Mouse (Mus musculus) ovary, postnatal 36 days (tissue): ENCODE data around the gene Tmem189.

Experiments
- DNase-seq: peaks from one replicate; pipeline ENCODE4 v3.0.0; 2022; ENCODE audit warnings: low spot score, mixed read lengths

Tmem189 gene

GRCm38 (mm10) chr2:167701472-167701871 lies 11.8 kb upstream of the Tmem189 start:
- DNase-seq = no peak

GRCm38 (mm10) chr2:167700018-167700417 lies 10.4 kb upstream of the Tmem189 start:
- DNase-seq = no peak

DNA sequence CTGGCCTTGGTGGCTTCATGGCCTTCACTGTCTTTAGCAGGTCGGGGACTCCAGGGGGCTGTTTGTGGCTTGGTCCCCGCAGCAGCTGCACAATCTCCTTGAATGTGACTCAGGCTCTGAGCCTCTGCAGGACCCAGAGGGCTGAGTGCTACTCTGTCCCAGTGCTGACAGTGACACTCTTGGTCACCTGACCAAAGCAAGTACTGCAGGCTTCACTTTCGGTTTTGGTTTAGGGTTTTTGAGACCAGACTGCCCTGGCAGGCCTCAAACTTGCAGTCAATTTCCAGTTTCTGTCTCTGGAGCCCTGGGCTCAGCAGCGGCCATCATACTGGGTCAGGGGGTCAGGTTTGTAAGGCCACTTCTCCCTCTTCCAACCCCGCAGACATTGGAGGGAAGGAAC lies 8.3 kb upstream of the Tmem189 start:
- DNase-seq = no peak

GRCm38 (mm10) chr2:167696143-167696542 lies 6.5 kb upstream of the Tmem189 start:
- DNase-seq = no peak

DNA sequence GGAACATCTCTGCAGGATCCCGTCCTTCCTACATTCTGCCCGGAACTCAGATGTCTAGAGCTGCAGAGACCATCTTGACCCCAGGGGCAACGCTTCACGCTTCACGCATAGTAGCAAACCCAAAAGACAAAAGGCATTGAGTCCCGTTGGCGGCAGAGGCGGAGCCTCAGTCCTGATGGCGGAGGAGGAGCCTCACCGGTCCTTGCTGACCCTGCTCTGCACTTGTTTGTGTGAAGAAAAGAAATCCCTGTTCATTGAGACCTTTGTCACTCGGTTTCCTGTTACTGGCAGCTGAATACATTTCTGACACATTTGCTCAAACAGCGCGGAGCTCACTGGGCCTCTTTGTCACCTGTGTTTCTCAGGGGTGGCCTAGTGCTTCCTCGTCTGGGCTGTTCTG lies 5.9 kb upstream of the Tmem189 start:
- DNase-seq = no peak

GRCm38 (mm10) chr2:167694963-167695362 lies 5.3 kb upstream of the Tmem189 start:
- DNase-seq = no peak

DNA sequence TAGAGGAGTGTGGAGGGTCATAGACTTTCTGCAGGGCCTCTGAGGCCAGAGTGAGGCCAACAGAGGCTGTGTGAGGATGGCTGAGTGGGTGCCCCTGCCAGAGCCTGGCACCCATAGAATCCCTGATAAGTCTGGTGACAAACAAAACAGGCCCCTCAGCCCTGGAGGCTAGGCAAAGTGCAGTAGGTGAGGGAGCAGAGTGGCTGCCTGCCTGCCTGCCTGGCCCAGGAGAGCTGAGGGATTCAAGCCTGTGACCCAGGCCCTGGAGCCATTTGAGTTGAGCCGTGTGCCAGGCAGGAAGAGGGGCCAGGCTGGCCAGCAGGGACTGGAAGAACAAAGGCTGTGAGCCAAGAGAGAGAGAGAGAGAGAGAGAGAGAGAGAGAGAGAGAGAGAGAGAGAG lies 4.6 kb upstream of the Tmem189 start:
- no peak for DNase-seq

- DNase-seq = no peak
Measured at GRCm38 (mm10) chr2:167693540-167693939, 3.9 kb upstream of the Tmem189 start.

GRCm38 (mm10) chr2:167692831-167693230 lies 3.2 kb upstream of the Tmem189 start:
- DNase-seq = no peak

GRCm38 (mm10) chr2:167691871-167692661 lies 2.4 kb upstream of the Tmem189 start:
- DNase-seq = no peak

- DNase-seq = no peak
Measured at GRCm38 (mm10) chr2:167691410-167691809, 1.8 kb upstream of the Tmem189 start.

DNA sequence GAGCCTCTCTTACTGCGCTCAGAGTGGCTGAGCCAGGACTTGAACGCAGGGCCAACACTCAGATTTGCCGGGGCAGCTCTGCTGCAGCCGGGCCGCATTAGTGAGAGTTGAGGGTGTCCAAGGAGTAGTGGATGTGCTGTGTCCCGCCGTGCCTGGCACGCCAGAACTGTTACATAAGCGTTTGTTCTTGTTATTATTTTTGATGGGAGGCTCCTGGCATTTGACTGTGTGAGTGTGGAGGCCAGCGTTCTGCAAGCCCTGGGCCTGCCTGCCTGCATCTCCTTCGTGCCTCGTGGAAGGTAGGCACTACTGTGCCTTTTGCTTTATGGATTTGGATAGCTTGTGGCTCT lies 1.3 kb upstream of the Tmem189 start:
- peak; percentile 43 for DNase-seq

DNA sequence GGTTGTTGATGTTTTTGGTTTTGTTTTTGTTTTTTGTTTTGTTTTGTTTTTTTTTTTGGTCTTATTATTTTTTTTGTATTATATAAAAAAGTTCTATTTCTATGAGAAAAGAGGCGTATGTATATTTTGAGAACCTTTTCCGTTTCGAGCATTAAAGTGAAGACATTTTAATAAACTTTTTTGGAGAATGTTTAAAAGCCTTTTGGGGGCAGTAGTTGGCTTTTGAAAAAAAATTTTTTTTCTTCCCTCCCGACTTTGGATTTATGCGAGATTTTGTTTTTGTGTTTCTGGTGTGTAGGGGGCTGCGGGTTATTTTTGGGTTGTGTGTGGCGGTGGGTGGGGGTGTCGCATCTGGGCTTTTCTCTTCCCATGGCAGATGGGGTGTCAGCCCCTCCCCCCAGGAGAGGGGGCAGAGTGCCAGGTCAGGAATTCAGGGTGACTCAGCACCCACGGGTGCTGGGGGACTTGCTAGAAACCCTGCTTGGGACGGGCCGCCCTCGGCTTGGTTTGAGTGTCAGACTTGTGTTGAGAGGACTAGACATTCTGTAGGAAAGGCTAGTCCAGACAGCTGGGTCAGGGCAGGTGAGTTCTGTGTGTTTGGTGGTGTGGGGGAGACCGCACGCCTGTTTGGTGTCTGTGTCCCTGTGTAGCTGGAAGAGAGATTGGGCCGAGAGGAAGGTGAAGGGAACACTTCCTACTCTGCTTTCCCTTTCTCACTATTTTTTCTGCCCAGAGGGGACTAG lies 768 bp upstream of the Tmem189 start:
- peak; percentile 56 for DNase-seq

DNA sequence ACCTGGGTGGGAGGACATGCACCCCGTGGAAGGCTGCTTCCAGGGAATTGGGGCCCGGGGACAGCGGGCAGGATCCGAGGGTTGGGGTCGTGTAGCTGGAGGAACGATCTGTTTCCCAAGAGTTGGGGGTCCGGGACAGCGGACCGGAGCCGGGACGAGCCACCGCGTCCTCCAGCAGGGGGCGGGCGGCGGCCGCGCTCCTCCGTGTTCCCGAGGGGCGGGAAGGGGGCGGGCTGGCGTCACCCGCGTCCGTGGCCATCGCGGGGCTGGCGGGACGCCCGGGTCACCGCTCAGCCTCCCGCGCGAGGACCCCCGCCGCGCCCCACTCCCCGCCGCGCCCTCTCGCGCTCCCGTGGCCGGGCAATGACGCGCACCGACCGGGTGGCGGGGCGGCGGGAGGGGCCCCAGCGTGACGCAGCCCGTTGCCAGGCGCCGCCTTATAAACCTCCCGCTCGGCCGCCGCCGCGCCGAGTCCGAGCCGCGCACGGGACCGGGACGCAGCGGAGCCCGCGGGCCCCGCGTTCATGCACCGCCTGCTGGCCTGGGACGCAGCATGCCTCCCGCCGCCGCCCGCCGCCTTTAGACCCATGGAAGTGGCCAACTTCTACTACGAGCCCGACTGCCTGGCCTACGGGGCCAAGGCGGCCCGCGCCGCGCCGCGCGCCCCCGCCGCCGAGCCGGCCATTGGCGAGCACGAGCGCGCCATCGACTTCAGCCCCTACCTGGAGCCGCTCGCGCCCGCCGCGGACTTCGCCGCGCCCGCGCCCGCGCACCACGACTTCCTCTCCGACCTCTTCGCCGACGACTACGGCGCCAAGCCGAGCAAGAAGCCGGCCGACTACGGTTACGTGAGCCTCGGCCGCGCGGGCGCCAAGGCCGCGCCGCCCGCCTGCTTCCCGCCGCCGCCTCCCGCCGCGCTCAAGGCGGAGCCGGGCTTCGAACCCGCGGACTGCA lies 847 bp downstream of the Tmem189 start, which contains the start of gene Cebpb:
Gene Cebpb (plus strand): TSS at position 418 of the 954 bp plus-strand sequence.
- DNase-seq = peak; percentile 92

- DNase-seq = no peak
Measured at GRCm38 (mm10) chr2:167688126-167688497, 1.5 kb downstream of the Tmem189 start.

DNA sequence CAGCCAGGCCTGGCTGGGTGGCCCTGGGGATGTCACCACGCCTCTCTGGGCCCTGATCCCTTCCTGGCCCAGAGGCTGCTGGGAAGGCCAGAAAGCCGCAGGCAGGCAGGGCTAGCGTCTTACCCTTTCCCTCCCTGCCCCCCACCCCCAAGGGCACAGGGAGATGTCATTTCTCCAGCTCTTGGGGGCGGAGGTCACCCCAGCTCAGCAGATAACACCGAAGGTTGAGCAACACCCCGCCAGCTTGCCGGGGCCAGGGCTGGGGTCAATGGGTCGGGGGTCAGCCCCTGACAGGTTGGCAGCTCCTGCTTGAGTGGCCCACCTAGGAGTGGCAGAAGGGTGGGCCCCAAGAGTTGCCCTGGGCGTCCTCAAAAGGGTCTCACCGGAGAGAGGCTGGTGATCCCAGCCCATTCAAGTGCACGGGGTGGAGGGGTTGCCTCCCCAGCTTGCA lies 1.9 kb downstream of the Tmem189 start:
- peak; percentile 73 for DNase-seq

DNA sequence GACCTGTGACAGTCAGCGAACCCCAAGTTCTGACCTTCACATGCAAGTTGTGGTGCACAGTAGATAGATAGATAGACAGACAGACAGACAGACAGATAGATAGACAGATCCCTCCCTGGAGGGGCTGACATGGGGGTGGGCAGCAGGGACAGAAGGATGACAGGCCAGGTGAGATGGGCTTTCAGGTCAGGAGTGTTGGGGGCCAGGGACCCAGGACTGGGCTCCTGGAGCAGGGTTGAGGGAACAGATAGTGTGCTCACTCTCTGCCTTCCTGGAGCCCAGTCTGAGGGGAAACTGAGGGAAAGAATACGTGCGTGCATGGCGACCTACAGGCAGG lies 2.4 kb downstream of the Tmem189 start:
- DNase-seq = no peak

DNA sequence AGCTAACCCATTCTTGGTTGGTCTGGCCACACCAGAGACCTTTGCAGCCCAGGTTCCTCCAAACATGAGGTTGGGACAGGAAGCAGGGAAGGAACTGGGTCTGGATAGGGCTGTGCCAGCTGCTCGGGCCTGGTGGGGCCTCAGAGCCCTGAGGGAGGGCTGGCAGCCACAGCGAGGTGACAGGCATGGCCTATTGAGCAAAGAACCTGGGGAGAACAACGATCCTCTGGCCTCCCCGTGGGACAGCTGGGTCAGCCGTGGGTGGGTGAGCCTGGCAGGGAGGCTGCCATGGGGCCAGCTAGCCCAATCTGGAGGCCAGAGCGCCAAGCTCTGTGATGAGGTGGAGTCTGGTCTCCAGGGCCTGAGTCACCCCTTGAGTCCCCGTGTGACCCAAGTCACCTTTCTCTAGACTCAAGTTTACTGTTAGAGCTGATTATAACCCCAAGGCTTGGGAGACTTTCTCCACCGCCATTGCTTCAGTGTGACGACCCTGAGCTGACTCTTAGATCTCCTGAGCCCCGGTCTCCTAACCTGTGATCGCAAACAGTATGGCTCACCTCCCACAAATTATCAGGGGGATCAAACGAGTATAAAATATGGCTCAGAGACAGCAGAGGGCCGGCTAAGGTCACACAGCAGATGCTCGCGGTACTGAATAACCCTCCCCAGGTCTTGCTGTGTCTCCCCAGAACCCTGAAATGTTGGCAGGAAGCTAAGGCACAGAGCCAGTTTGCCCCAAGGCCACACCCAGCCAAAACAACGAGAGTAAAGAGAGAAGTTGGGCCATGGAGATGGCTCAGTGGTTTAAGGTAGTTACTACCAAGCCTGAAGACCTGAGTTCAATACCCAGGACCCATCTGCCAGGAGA lies 3.0 kb downstream of the Tmem189 start:
- peak; percentile 54 for DNase-seq

GRCm38 (mm10) chr2:167685865-167686264 lies 3.8 kb downstream of the Tmem189 start:
- DNase-seq = no peak

DNA sequence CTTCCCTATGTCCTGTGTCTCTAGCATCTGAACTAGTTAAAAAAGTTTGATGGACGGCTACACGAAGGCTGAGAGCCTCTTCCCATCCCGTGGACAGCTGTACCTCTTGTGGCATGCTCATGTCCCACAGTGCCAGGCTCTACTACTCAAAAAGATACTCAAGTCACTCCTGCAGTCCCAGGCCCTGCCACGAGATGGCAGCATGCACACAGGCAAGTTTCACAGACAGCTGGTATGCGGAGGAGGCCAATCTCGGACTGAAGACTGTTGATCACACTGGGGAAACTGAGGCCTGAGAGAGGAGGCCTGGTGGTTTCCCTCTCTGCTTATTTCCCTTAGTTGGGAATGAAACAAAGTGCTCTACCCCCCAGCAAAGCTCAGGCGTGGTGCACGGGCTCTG lies 4.5 kb downstream of the Tmem189 start:
- DNase-seq = peak; percentile 93

GRCm38 (mm10) chr2:167683721-167684120 lies 5.9 kb downstream of the Tmem189 start:
- no peak for DNase-seq
